Mouse (Mus musculus): ENCODE results near the gene Gm20929. TPM values are rescaled to one million over a fixed set of nuclear protein-coding genes. Genes with fewer than 3 reads are reported as not detected.
"Not testable (repeated sequence)": the region's sequence is repeated elsewhere in the genome, so short reads cannot be mapped to it uniquely, and the experiment has no call there.

The Gm20929 gene
- not detected in 2 replicates for polyA plus RNA-seq (2012; rRNA removed)

DNA sequence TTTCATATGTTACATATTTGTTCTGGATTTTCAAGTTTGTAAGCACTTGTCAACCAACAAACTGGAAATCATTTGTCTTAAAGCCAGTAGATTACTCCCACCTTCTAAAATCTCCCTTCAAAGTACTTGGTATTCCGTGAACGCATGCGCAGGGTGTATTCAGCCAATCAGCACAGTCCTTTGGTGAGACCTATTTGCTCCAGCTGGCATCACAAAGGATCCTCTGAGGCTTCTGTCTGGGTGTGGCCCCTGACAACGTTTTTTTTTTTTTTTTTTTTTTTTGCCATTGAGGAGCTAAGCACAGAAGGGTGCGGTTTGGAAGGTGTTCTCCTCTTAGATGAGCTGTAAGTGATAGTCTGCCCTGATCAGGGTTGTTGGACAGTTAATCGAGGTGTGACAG lies at the start of gene Gm20929:
Gene Gm20929, plus strand, starts transcription at position 301 of the 400 bp plus-strand sequence.
- not testable (repeated sequence) for DNase-seq (ENCODE audit: low read depth)

Data from brain, embryonic 14.5 days (tissue).